Mouse (Mus musculus) E14TG2a.4 (cell line): Measurements from ENCODE around the gene Hmga2.

Source experiments
- H3K27me3 ChIP-seq: 2 replicates; pipeline ENCODE4 v1.6.1; 2014; ENCODE audit warnings: low read length, control low read depth; ENCODE audit not compliant: insufficient read depth
- H3K36me3 ChIP-seq: 2 replicates; pipeline ENCODE4 v1.6.1; 2014; ENCODE audit warnings: low read length, control low read depth; ENCODE audit not compliant: insufficient read depth
- H3K4me1 ChIP-seq: replicated peaks from 2 replicates; pipeline ENCODE4 v1.6.1; 2014; ENCODE audit warnings: low read depth, low read length, control low read depth
- H3K4me3 ChIP-seq: replicated peaks from 2 replicates; pipeline ENCODE4 v1.5.1; 2014; ENCODE audit warnings: mild to moderate bottlenecking, low read length
- H3K9me3 ChIP-seq: 2 replicates; pipeline ENCODE4 v1.6.1; 2014; ENCODE audit warnings: low read length, control low read depth
- CTCF ChIP-seq: conservative IDR thresholded peaks from 2 replicates; pipeline ENCODE4 v1.5.1; 2014; ENCODE audit warnings: low read length
- NANOG ChIP-seq: IDR thresholded peaks from 2 replicates; pipeline ENCODE4 v1.6.1; 2014; ENCODE audit warnings: borderline replicate concordance, low read length, mixed read lengths
- POU5F1 ChIP-seq: IDR thresholded peaks from 2 replicates; pipeline ENCODE4 v1.6.1; 2014; ENCODE audit warnings: low read length, borderline replicate concordance

The Hmga2 gene

GRCm38 (mm10) chr10:120405322-120405721, 70.9 kb downstream of the Hmga2 start:
- Histone ChIP-seq H3K4me3 (no peak overlapping the region), H3K36me3 (no peaks in the 10 kb centered on the region), H3K27me3 (peaks cover 14% of the 10 kb centered on the region), H3K4me1 (peaks cover 7% of the 10 kb centered on the region), H3K9me3 (no peaks in the 10 kb centered on the region)
- TF ChIP-seq POU5F1 = no peak
- peak; percentile 37 for TF ChIP-seq CTCF

DNA sequence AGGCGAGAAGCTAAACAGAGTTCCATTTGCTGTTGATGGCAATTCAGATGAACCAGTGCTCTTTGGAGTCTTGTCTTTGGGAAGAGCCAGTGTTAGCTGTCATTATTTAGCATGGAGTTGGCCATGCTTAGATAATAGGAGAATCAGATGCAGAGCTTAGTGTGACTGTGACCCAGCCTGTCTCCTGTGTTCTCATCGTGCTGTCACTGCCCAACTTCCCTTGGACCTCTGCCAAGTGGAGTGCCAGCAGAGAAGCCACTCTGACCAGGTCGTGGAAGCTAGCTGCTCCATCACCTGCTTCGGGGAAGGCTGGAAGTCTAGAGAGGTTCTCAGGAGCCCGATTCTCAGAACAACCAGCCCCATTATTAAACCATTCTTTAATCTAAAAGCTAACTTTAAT, 73.3 kb downstream of the Hmga2 start:
- peaks cover 30% of the 10 kb centered on the region for H3K4me1 ChIP-seq
- H3K9me3 ChIP-seq = no peaks in the 10 kb centered on the region
- peaks cover 5% of the 10 kb centered on the region; the same call in 1 of the 2 replicates for H3K27me3 ChIP-seq
- H3K4me3 ChIP-seq = no peak overlapping the region
- no peaks in the 10 kb centered on the region for H3K36me3 ChIP-seq
- TF ChIP-seq POU5F1 = no peak
- no peak for TF ChIP-seq NANOG
- no peak for TF ChIP-seq CTCF

DNA sequence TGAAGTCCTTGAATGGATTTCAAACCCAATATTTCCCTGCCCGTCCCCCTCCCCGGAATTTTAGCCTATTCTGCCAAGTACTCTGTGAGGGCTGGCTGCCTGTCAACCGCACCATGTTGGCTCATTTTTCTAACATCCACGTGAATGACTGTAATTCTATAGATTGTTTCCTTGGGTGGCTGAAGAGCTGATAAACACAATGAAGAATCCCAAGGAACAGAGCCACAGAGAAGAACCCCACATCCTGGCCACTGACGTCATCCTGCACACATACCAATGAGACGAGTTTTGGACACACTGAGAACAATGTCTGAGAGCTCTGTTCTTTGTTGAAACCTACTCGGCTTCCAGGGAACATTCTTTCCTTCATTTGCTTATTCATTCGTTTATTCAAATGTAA, 74.5 kb downstream of the Hmga2 start:
- peaks cover 42% of the 10 kb centered on the region for H3K4me1 ChIP-seq
- H3K4me3 ChIP-seq = no peak overlapping the region
- no peaks in the 10 kb centered on the region for H3K36me3 ChIP-seq
- TF ChIP-seq POU5F1 (no peak), CTCF (no peak), NANOG (no peak)
- H3K27me3 ChIP-seq = peaks cover 16% of the 10 kb centered on the region
- H3K9me3 ChIP-seq = no peaks in the 10 kb centered on the region

- no peaks in the 10 kb centered on the region for H3K9me3 ChIP-seq
- no peak for TF ChIP-seq POU5F1
- no peak for TF ChIP-seq CTCF
- TF ChIP-seq NANOG = no peak
- peaks cover 25% of the 10 kb centered on the region for H3K27me3 ChIP-seq
- H3K4me1 ChIP-seq = peaks cover 45% of the 10 kb centered on the region
- no peaks in the 10 kb centered on the region for H3K36me3 ChIP-seq
- no peak overlapping the region for H3K4me3 ChIP-seq
These were observed 76.3 kb downstream of the Hmga2 start for GRCm38 (mm10) chr10:120399846-120400510.

- H3K4me1 ChIP-seq = peaks cover 45% of the 10 kb centered on the region
- TF ChIP-seq NANOG (peak; percentile 37; the same call in 1 of the 2 replicates), POU5F1 (no peak), CTCF (no peak)
- peaks cover 30% of the 10 kb centered on the region for H3K27me3 ChIP-seq
- H3K9me3 ChIP-seq = no peaks in the 10 kb centered on the region
- no peaks in the 10 kb centered on the region for H3K36me3 ChIP-seq
- no peak overlapping the region for H3K4me3 ChIP-seq
These were observed 77.5 kb downstream of the Hmga2 start for GRCm38 (mm10) chr10:120398745-120399144.

DNA sequence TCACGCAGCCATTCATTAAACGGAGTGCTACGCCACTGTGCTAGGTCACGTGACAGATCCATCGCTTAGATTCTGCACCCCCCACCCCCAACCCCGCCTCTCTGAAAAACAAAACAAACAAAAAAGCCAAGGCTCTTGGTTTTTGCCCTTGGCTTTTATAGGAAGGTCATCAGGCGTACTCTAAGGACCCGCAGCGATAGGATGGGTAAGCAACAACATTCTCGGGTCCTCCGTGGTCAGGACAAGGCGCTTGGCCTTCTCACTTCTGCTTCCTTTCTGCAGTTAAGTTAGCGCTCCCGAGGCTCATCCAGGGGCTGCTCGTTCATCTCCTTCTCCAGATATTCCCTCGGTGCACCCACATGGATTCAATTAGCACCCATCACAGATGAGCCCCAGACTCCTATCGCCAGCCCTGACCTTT, 79.0 kb downstream of the Hmga2 start:
- Histone ChIP-seq H3K27me3 (peaks cover 35% of the 10 kb centered on the region), H3K4me3 (peak overlapping the region; percentile 41), H3K9me3 (no peaks in the 10 kb centered on the region), H3K36me3 (no peaks in the 10 kb centered on the region), H3K4me1 (peaks cover 48% of the 10 kb centered on the region)
- TF ChIP-seq POU5F1 (no peak), NANOG (no peak), CTCF (no peak)

DNA sequence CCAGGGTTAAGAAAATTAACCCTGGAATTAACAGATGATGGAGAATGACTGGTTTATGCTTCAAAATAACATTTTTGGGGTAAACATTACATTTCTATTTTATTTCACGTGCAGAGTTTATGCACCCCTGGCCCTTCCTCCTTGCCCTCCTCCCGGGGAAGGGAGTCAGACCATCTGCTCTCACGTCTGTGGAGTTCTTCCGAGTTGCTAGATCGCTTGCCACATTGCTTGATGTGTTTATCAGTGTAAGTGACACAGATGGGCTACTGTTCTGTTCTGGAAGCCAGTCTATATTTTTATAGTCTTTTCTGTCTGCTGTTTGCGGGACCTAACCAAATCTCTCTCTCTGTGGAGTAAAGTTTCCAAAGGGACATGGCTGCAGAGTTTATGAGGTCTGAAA, 80.7 kb downstream of the Hmga2 start:
- no peaks in the 10 kb centered on the region for H3K9me3 ChIP-seq
- peaks cover 56% of the 10 kb centered on the region for H3K4me1 ChIP-seq
- H3K36me3 ChIP-seq = no peaks in the 10 kb centered on the region
- H3K27me3 ChIP-seq = peaks cover 49% of the 10 kb centered on the region
- no peak overlapping the region for H3K4me3 ChIP-seq
- TF ChIP-seq NANOG (no peak), CTCF (no peak), POU5F1 (no peak)

DNA sequence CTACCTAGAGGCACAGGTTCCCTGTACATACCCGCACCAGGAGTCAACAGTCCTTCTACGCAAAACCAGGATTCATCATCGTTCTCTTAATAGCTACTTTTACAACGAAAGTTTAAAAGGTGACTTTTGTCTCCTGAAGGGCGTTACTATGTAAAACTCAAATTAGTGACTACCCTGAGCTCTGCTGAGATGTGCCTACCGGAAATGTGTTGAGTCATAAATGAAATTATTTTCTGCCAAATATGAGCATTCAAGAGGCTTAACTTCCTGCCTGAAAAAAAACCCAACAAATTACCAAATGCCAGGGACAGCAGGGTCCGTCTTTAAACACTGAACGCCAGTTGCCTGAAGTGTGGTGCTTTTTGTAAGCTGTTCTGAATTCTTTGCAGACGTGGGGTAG, 81.5 kb downstream of the Hmga2 start:
- H3K4me3 ChIP-seq = no peak overlapping the region
- H3K4me1 ChIP-seq = peaks cover 48% of the 10 kb centered on the region
- peaks cover 56% of the 10 kb centered on the region for H3K27me3 ChIP-seq
- H3K9me3 ChIP-seq = no peaks in the 10 kb centered on the region
- no peak for TF ChIP-seq POU5F1
- no peak for TF ChIP-seq NANOG
- TF ChIP-seq CTCF = no peak
- H3K36me3 ChIP-seq = no peaks in the 10 kb centered on the region

GRCm38 (mm10) chr10:120391971-120392716, 84.1 kb downstream of the Hmga2 start:
- no peak overlapping the region for H3K4me3 ChIP-seq
- H3K4me1 ChIP-seq = peaks cover 29% of the 10 kb centered on the region
- no peak for TF ChIP-seq POU5F1
- no peak for TF ChIP-seq NANOG
- no peak for TF ChIP-seq CTCF
- no peaks in the 10 kb centered on the region for H3K36me3 ChIP-seq
- H3K27me3 ChIP-seq = peaks cover 60% of the 10 kb centered on the region
- no peaks in the 10 kb centered on the region for H3K9me3 ChIP-seq
